Mouse (Mus musculus): ENCODE data around the gene Trim10. TPM values are rescaled to one million over a fixed set of nuclear protein-coding genes. Genes with fewer than 3 reads are reported as not detected.

Gene Trim10
- polyA plus RNA-seq, 1 experiment from 2014 or later, result 5.2 TPM

DNA sequence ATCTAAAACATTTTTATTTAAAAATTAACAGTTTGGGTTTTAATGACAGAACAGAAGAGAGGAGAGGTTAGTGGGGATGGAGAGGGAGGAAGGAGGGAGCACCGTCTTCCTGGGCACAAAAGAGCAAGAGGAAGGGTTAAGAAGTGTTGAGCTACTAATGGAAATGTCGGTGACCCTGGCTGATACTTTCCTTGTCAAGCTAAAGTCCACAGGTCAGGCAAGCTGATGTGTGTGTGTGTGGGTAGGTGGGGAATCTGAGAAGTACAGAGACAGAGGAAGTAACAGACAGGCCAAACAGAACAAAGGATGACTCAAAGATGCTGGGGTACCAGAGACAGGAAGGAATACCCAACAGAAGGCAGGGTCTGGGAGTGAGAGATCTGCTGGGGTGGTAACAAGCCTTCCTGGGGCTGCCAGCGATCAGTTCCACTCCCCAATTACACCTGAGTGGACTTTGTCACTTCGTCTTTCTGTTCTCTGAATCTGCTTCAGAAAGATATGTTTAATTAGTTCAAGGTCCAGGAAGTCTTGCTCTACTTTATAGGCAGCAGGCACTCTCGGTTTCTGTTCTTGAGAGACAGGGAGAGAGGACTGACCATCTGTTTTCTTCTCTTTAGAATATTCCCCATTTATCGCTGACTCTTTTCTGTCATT lies 28.3 kb downstream of the Trim10 start, which contains the start of gene Trim31:
Gene Trim31 (plus strand): TSS at position 567 of the 654 bp plus-strand sequence.
- H3K9me3 ChIP-seq, result no peaks in the 10 kb centered on the region
- peak within 1 kb of the TSS; percentile 89 for H3K27ac ChIP-seq
- H3K4me2 ChIP-seq (replicated peaks), result peak within 1 kb of the TSS; percentile 50
- H3K4me3 ChIP-seq (replicated peaks), result peak within 1 kb of the TSS; percentile 24
- H3K4me1 ChIP-seq (replicated peaks), result no peaks in the 10 kb centered on the region
- ATAC-seq, result peak; percentile 71
- H3K27me3 ChIP-seq (replicated peaks), result no peaks in the 10 kb centered on the region
- H3K36me3 ChIP-seq, result no peaks in the 10 kb centered on the region
- 48% methylated on average over 6 of the region's 6 CpGs for WGBS
- 0 out of 2 replicates have a peak within 1 kb of the TSS, but pooled peaks have one; percentile 6 for H3K9ac ChIP-seq

DNA sequence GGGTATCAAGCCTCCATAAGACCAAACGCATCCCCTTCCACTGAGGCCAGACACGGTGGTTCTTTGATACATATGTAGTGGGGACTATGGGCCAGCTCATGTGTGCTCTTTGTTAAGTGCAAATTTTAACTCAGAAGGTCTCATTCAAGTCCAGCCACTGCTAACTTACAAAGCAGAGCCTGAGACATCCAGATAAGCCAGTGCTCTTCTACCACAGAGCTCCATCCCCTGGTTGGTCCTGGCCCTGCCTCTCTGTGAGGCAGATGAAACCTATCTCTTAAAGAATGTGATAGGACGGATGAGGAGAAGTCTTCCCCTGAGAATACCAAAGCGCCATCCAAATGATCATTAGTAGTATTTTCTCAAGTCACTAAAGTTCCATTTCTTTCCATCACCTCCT lies 30.0 kb downstream of the Trim10 start:
- Histone ChIP-seq H3K4me3 (replicated peaks) (peak overlapping the region; percentile 22), H3K9ac (no peak overlapping the region), H3K27me3 (replicated peaks) (no peaks in the 10 kb centered on the region), H3K4me2 (replicated peaks) (peak overlapping the region; percentile 50), H3K4me1 (replicated peaks) (no peaks in the 10 kb centered on the region), H3K36me3 (no peaks in the 10 kb centered on the region), H3K27ac (no peak overlapping the region), H3K9me3 (no peaks in the 10 kb centered on the region)
- ATAC-seq, result no peak
- 86% methylated on average over 4 of the region's 4 CpGs for WGBS

DNA sequence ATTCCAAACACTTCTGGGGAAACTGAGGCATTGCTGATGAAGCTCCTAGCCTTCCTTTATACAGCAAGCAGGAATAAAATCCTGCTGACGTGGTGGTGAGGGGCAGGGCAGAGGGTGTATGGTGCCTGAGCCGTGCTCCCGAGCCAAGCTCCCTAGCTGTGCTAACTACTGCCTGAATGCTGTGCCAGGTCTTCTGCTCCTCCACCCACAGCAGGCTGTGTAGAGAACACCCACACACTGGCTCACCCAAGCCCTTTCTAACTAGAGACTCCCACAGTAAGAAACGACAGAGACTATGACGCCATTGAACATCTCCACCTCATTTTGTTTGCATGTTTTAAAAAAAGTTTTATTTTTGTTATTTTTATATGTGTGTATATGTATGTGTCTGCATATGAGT lies 30.6 kb downstream of the Trim10 start:
- 89% methylated on average over 5 of the region's 5 CpGs for WGBS
- Histone ChIP-seq H3K4me3 (replicated peaks) (peak overlapping the region; percentile 22), H3K9me3 (no peaks in the 10 kb centered on the region), H3K4me2 (replicated peaks) (peak overlapping the region; percentile 50), H3K4me1 (replicated peaks) (no peaks in the 10 kb centered on the region), H3K27ac (no peak overlapping the region), H3K27me3 (replicated peaks) (no peaks in the 10 kb centered on the region), H3K36me3 (no peaks in the 10 kb centered on the region), H3K9ac (no peak overlapping the region)
- ATAC-seq, result no peak

DNA sequence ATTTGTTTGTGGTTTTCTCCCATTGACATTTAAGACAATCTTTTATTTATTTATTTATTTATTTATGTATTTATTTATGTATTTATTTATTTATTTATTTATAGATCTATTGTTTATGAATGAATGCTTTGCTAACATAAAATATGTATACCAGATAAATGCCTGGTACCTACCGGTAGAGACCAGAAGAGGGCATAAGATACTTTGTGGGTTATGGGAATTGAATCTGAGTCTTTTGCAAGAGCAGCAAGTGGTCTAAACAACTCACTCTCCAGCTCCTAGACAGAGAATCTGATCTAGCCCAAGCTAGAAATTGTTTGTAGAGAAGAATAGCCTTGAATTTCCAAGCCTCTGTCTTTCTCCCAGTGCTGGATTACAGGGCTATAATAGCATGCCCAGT lies 31.3 kb downstream of the Trim10 start:
- H3K27me3 ChIP-seq (replicated peaks), result no peaks in the 10 kb centered on the region
- 46% methylated on average over 1 of the region's 1 CpGs for WGBS
- no peak overlapping the region for H3K9ac ChIP-seq
- no peaks in the 10 kb centered on the region for H3K4me1 ChIP-seq (replicated peaks)
- no peak for ATAC-seq
- H3K4me2 ChIP-seq (replicated peaks), result peak overlapping the region; percentile 50
- no peaks in the 10 kb centered on the region for H3K36me3 ChIP-seq
- no peak overlapping the region for H3K27ac ChIP-seq
- H3K9me3 ChIP-seq, result no peaks in the 10 kb centered on the region
- H3K4me3 ChIP-seq (replicated peaks), result no peak overlapping the region

DNA sequence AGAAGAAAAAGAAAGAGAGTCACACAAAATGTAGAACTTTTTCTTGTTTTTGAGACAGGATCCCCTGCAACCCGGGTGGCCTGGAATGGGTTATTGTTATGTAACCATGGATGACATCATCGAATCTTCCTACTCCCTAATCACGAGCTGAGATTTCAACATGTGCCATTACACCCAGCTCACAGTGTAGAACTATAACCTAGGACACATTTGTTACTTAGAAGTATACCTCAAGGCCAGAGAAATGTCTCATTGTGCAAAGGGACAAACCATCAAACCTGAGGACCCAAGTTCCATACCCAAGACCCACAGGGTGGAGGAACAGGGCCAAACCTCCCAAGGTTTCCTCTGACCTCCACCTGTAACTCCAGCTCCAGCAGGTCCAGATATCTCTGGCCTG lies 34.3 kb downstream of the Trim10 start:
- WGBS, result 73% methylated on average over 3 of the region's 3 CpGs
- Histone ChIP-seq H3K9ac (no peak overlapping the region), H3K4me3 (replicated peaks) (no peak overlapping the region), H3K27ac (no peak overlapping the region), H3K36me3 (no peaks in the 10 kb centered on the region), H3K9me3 (no peaks in the 10 kb centered on the region), H3K4me2 (replicated peaks) (no peak overlapping the region), H3K27me3 (replicated peaks) (no peaks in the 10 kb centered on the region), H3K4me1 (replicated peaks) (no peaks in the 10 kb centered on the region)
- no peak for ATAC-seq

DNA sequence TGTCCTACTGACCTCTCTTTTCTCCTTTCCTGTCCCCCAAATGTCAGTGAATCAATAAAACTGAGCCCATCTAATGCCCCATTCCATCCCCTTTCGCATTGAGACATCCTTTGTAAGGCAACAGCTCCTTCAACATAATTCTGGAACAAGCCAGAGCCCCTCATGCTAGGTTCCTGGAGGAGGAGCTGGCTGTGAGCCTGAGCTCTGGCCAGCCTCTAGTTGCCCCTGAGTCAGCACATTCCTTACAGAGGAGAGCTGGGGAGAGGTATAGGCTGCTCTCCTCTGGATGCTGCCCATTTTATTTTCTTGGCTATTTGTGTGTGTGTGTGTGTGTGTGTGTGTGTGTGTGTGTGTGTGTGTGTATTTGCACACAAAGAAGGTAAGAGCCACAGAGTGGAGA lies 38.9 kb downstream of the Trim10 start:
- Histone ChIP-seq H3K9me3 (no peaks in the 10 kb centered on the region), H3K36me3 (no peaks in the 10 kb centered on the region), H3K27me3 (replicated peaks) (no peaks in the 10 kb centered on the region), H3K27ac (no peak overlapping the region), H3K4me2 (replicated peaks) (no peak overlapping the region), H3K4me1 (replicated peaks) (no peaks in the 10 kb centered on the region), H3K9ac (no peak overlapping the region), H3K4me3 (replicated peaks) (no peak overlapping the region)
- 50% methylated on average over 1 of the region's 1 CpGs for WGBS
- ATAC-seq, result 0 out of 2 replicates have a peak, but pooled peaks have one; percentile 42

DNA sequence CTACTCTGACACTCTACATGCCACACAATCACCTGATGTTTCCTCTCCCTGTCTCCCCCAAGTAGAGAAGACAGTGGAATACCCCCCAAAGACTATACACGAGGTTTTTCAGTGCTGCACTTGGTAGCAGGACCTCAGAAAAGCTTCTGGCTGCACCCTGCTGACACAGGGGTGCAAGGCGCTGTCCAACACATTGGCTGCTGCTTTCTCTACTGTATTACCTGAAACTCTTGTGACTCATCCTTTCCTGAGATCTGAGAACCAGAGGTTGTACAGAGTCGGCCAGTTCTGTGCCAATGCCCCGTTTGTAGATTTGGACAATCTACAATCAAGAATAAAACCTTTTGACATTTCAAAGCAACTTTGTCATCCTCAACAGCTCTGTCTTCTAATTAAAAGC lies 40.4 kb downstream of the Trim10 start:
- 47% methylated on average over 4 of the region's 4 CpGs for WGBS
- no peak overlapping the region for H3K27ac ChIP-seq
- ATAC-seq, result no peak

DNA sequence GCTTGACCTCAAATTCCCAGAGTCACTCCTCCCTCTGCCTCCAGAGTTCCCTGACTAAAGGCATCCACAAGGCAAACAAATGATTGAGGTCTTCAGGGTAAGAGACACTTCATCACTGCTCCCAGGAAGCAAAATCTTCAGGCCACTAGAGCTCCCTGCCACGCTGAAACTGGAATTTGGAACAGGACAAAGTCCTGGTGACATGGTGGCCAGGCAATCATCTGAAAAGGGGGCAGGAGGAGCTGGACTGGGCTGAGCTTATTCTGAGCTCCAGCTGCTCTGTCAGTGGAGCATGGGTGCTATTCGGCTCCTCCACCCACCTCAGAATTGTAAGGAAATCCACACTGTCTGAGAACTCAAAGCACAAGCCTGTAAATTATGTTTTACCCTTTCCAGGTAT lies 42.7 kb downstream of the Trim10 start:
- H3K9ac ChIP-seq, result no peak overlapping the region
- WGBS, result 66% methylated on average over 2 of the region's 2 CpGs
- no peaks in the 10 kb centered on the region for H3K36me3 ChIP-seq
- H3K9me3 ChIP-seq, result no peaks in the 10 kb centered on the region
- H3K4me3 ChIP-seq (replicated peaks), result no peak overlapping the region
- no peak overlapping the region for H3K27ac ChIP-seq
- no peak overlapping the region for H3K4me2 ChIP-seq (replicated peaks)
- no peaks in the 10 kb centered on the region for H3K4me1 ChIP-seq (replicated peaks)
- ATAC-seq, result no peak
- H3K27me3 ChIP-seq (replicated peaks), result no peaks in the 10 kb centered on the region; the same call in 1 of the 2 replicates

More for the DNA sequence above, 40.4 kb downstream of the Trim10 start:
- Histone ChIP-seq H3K9me3 (no peaks in the 10 kb centered on the region), H3K9ac (no peak overlapping the region), H3K36me3 (no peaks in the 10 kb centered on the region), H3K4me2 (replicated peaks) (no peak overlapping the region), H3K4me3 (replicated peaks) (no peak overlapping the region), H3K4me1 (replicated peaks) (no peaks in the 10 kb centered on the region), H3K27me3 (replicated peaks) (no peaks in the 10 kb centered on the region)

DNA sequence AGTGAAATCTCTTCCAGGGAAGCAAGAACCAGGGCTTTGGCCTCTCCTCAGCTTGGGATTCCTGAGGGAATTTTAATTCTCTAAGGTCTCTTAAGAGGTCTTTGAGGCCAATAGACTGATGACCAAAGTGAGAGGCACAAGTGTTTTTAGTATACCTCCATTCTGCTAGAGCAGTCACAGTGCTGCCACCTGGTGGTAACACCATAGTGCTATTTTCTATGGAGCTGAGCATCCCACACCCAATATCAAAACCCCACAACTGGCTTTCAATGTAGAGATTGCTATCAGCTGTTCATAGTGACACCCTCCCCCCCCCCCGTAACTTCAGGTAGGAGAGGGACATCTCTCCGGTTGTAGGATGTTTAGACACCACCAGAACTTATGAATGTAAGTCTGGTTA lies 44.7 kb downstream of the Trim10 start:
- Histone ChIP-seq H3K4me3 (replicated peaks) (no peak overlapping the region), H3K27ac (no peak overlapping the region), H3K27me3 (replicated peaks) (no peaks in the 10 kb centered on the region; the same call in 1 of the 2 replicates), H3K9ac (no peak overlapping the region), H3K4me2 (replicated peaks) (no peak overlapping the region), H3K36me3 (no peaks in the 10 kb centered on the region), H3K9me3 (no peaks in the 10 kb centered on the region), H3K4me1 (replicated peaks) (no peaks in the 10 kb centered on the region)
- 9% methylated on average over 2 of the region's 2 CpGs for WGBS
- ATAC-seq, result peak; percentile 42

DNA sequence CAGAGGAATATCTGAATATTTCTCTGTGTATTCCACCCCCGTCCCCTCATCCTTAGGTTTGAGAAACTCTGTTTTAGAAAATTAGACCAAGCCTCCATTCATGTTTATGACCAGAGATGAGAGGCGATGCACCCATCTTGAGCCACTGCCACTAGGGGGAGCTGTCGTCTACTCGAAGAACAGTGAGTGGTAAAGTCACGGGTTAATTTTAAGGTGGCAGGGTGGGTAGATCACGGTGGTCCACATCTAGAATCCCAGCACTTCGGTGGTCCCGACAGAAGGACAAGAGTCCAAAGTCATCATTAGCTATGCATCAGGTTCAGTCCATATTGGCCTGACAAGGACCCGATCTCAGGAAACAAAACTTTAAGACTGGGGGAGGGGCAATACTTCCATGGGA lies 45.7 kb downstream of the Trim10 start:
- ATAC-seq, result peak; percentile 45
- 15% methylated on average over 9 of the region's 9 CpGs for WGBS

DNA sequence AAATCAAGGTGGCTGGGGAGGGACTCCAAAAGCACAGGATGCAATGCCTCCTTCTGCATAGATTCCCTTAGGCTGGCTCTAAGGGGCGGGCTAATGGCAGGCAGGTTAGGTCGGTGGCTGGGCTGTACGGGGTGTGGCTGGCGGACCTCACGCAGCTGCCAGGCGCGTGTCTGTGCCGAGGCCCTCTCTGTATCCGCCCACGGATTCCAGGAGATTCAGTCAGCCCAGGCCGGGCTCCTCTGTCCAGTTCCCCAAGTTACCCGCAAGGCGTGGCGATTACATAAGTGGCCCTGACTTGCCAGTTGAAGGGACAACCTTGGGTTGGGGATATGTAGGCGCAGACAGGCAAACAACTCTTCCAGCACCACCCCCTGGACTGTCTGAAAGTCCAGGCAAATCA lies 50.9 kb downstream of the Trim10 start:
- H3K27ac ChIP-seq, result no peak overlapping the region
- no peak overlapping the region for H3K9ac ChIP-seq
- H3K4me2 ChIP-seq (replicated peaks), result 0 out of 2 replicates have a peak overlapping the region, but pooled peaks have one; percentile 36
- 36% methylated on average over 15 of the region's 15 CpGs for WGBS
- no peaks in the 10 kb centered on the region; the same call in 1 of the 2 replicates for H3K27me3 ChIP-seq (replicated peaks)
- peak; percentile 87 for ATAC-seq
- no peak overlapping the region for H3K4me3 ChIP-seq (replicated peaks)
- no peaks in the 10 kb centered on the region for H3K4me1 ChIP-seq (replicated peaks)
- no peaks in the 10 kb centered on the region for H3K9me3 ChIP-seq
- no peaks in the 10 kb centered on the region for H3K36me3 ChIP-seq

More for the DNA sequence above, 45.7 kb downstream of the Trim10 start:
- Histone ChIP-seq H3K4me2 (replicated peaks) (no peak overlapping the region), H3K27ac (no peak overlapping the region), H3K9ac (no peak overlapping the region), H3K27me3 (replicated peaks) (no peaks in the 10 kb centered on the region; the same call in 1 of the 2 replicates), H3K36me3 (no peaks in the 10 kb centered on the region), H3K4me1 (replicated peaks) (no peaks in the 10 kb centered on the region), H3K9me3 (no peaks in the 10 kb centered on the region), H3K4me3 (replicated peaks) (no peak overlapping the region)

DNA sequence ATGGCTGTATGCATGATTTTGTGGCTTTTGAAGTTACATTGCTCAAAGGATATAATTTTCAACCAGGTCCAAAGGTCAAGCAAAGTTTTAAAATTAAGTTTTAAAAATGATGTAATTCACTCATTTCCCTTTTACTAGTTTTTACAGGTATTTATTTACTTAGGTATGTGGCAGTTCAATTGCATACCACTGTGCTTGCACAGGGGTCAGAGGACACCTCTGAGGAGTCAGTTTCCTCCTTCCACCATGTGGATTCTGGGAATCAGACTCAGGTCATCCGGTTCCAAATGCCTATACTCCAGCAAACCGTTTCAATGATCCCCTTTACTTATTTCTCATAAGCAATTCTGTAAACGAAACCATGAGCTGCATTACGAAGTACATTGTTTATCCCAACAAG lies 53.3 kb downstream of the Trim10 start:
- peak; percentile 73 for ATAC-seq
- H3K27ac ChIP-seq, result no peak overlapping the region
- H3K9me3 ChIP-seq, result no peaks in the 10 kb centered on the region
- H3K4me3 ChIP-seq (replicated peaks), result no peak overlapping the region
- no peaks in the 10 kb centered on the region for H3K4me1 ChIP-seq (replicated peaks)
- H3K4me2 ChIP-seq (replicated peaks), result no peak overlapping the region
- H3K36me3 ChIP-seq, result no peaks in the 10 kb centered on the region
- WGBS, result 77% methylated on average over 4 of the region's 4 CpGs
- H3K27me3 ChIP-seq (replicated peaks), result no peaks in the 10 kb centered on the region
- H3K9ac ChIP-seq, result no peak overlapping the region

DNA sequence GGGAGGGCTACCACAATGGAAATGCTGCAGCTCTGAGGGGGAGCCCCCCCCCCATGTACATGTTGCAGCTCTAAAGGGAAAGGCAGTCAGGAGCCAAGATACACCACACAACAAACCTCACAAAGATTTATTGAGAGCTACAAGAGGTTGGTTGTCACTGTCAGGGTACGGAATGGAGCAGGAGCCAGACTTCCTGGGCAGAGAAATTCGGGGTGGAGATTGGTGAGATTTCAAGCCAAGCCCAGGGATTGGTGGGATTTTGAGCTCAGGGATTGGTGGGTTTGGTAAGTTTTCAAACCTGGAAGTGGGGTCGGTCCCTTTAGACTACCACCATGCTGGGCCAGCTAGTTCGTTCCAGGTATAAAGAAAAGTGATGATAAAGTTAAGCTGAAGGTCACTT lies 54.1 kb downstream of the Trim10 start:
- H3K27me3 ChIP-seq (replicated peaks), result no peaks in the 10 kb centered on the region
- no peak overlapping the region for H3K27ac ChIP-seq
- H3K4me3 ChIP-seq (replicated peaks), result no peak overlapping the region
- no peaks in the 10 kb centered on the region for H3K4me1 ChIP-seq (replicated peaks)
- H3K9ac ChIP-seq, result no peak overlapping the region
- no peaks in the 10 kb centered on the region for H3K36me3 ChIP-seq
- H3K9me3 ChIP-seq, result no peaks in the 10 kb centered on the region
- ATAC-seq, result no peak
- WGBS, result 64% methylated on average over 4 of the region's 4 CpGs
- H3K4me2 ChIP-seq (replicated peaks), result no peak overlapping the region

Measured in intestine, embryonic 15.5 days (tissue).